Mouse (Mus musculus): Measurements from ENCODE around the gene Cyb5d2.

DNA sequence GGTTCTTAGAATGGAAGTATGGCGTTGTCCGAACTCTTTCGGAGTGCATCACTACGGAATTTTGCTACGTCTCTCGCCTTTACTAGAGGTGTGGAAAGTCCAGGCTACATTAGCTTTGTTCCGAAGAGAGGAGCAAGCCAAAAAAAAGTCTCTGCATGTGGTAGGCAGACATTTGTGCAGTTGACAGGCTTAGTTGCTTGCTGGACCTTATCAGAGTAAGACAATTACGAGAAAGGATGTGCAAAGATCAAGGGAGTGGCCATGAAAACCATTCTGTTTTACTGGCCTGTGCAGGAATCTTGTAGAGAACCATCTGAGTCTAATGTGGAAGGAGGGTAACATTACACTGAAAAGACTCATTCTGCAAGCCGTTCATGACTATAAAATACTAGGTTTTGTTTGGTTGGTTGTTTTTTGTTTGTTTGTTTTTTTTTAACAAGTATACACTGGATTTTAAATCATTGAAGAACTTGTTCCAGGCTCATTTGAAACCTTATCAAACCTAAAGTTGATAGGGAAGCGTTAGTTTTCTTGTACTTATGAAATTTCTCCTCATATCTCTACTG lies 914 bp upstream of the Cyb5d2 start:
- TF ChIP-seq CTCF (conservative IDR thresholded peaks at IDR 0.05; ENCODE audit: low read length), result no peak
- TF ChIP-seq NANOG (IDR thresholded peaks at IDR 0.05; ENCODE audit: borderline replicate concordance, low read length), result no peak

All from E14TG2a.4 (cell line).